Mouse (Mus musculus): Measurements from ENCODE around the gene Dpf1.

Dpf1 gene

GRCm38 (mm10) chr7:29309749-29310148 lies 6.0 kb downstream of the Dpf1 start:
- DNase-seq (ENCODE audit: low spot score in 2 of 2): no peak

- DNase-seq (ENCODE audit: low spot score in 2 of 2): no peak
These were observed 9.3 kb downstream of the Dpf1 start for GRCm38 (mm10) chr7:29313051-29313450.

DNA sequence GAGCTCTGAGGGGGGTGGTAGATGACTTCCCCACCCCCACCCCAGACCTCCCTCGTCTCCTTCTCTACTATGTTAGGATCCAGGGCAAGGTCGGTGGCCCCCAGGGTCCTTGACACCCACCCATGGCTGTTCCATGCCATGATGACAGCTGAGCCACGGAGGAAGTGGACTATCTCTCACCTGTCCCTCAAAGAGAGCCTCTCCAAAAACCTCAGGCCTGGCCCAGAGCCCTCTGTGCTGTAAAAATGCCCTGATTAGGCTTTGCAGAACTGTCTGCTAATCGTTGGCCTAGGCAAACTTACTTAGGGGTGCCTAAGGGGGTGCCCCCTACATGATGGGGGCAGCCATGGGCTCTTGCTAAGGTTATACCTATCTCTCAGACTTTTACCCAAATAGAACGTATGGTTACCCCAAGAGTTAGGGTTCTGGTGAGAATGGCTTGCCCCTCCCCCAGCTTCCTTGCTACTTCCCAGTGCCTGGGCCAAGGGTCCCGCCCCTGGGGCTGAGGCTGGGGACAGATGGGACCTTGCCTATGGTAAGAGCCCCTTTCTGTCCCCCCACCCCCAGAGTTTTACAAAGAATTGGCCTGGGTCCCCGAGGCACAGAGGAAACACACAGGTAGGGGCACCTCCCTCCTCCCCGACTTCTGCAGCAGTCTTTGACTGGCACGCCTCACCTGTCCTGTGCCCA lies 10.0 kb downstream of the Dpf1 start:
- DNase-seq (ENCODE audit: low spot score in 2 of 2): no peak

DNA sequence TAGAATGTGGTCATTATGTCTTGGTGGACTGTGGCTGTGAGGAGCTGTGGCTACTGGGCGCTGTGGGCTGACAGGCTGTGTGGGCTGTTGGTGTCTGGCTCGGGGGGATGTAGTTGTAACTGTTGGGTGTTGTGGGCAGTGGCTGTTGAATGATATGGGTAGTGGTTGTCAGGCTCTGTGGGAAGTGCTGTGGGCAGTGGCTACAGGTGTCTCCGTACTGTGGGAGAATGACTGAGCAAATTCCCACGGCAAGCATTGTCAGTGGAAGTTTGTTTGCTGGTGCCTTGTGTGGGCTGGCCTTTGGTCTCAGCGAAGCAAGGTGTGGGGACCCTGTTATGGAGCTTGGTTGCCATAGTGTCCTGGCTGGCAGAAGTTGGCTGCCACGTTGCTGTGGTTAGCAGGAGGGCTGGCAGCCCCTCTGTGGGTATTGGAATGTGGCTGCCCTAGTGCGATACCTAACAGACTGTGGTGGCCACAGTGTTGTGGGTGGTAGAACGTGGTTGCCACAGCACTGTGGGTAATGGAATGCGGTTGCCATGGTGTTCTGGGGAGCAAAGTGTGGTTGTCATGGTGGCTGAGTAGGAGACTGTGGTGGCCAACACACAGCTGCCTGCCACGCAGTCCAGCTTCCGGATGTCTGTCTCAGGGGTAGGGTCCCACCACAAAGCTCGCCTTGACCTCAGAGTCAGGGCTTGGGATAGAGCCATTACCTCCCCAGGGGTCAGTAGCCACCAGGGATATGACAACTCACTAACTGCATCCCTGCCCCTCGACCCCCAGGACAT lies 11.3 kb downstream of the Dpf1 start:
- no peak for DNase-seq (ENCODE audit: low spot score in 2 of 2)

GRCm38 (mm10) chr7:29316137-29316734 lies 12.5 kb downstream of the Dpf1 start:
- no peak for DNase-seq (ENCODE audit: low spot score in 2 of 2)

DNA sequence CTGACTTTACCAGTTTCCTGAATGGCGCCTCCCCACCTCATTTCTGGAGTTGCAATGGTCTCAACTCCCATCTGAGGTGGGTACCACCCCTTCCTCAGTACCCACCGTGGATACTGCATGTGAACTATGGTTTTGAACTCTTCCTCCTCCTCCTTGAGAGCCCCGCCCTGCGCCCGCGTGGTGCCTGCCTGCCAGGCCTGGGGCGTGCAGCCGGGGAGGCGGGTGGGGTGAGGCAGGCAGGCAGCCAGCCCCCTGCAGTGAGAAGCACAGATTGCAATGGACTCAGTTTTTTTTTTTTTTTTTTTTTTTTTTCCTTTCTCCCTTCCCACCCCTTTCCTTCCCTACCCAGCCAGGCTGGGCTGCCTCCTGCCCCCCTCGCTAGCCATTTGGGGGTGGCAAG lies 13.2 kb downstream of the Dpf1 start:
- DNase-seq (ENCODE audit: low spot score in 2 of 2): no peak

DNA sequence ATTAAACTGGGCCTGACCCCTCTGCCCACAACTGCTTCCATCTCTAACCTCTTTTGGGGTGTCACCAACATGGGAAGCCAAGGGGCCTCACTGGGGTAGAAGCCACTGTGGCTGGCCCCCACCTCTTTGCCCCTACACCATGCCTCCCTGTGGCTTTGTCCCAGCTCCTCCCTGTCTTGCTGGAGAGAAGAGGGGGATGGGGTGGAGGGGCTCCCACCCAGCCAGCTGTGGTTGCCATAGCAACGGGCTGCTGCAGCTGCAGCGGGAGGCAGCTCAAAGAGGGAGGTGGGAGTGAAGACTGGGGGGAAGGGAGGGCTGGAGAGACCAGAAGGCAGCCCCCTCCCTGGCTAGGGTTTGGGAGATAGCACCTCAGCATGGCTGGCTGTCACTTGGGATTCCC lies 13.8 kb downstream of the Dpf1 start:
- DNase-seq (ENCODE audit: low spot score in 2 of 2): no peak

- no peak for DNase-seq (ENCODE audit: low spot score in 2 of 2)
These were observed 14.6 kb downstream of the Dpf1 start for GRCm38 (mm10) chr7:29318115-29318911.

- DNase-seq (ENCODE audit: low spot score in 2 of 2): no peak
These were observed 15.9 kb downstream of the Dpf1 start for GRCm38 (mm10) chr7:29319337-29320307.

- DNase-seq (ENCODE audit: low spot score in 2 of 2): no peak
These were observed 23.3 kb downstream of the Dpf1 start for GRCm38 (mm10) chr7:29327087-29327486.

GRCm38 (mm10) chr7:29328984-29329383 lies 25.2 kb downstream of the Dpf1 start:
- DNase-seq (ENCODE audit: low spot score in 2 of 2): no peak

- no peak for DNase-seq (ENCODE audit: low spot score in 2 of 2)
These were observed 30.4 kb downstream of the Dpf1 start for GRCm38 (mm10) chr7:29334156-29334555.

GRCm38 (mm10) chr7:29335276-29335675 lies 31.5 kb downstream of the Dpf1 start:
- DNase-seq (ENCODE audit: low spot score in 2 of 2): peak in 1 of 2 experiments; percentile 58

DNA sequence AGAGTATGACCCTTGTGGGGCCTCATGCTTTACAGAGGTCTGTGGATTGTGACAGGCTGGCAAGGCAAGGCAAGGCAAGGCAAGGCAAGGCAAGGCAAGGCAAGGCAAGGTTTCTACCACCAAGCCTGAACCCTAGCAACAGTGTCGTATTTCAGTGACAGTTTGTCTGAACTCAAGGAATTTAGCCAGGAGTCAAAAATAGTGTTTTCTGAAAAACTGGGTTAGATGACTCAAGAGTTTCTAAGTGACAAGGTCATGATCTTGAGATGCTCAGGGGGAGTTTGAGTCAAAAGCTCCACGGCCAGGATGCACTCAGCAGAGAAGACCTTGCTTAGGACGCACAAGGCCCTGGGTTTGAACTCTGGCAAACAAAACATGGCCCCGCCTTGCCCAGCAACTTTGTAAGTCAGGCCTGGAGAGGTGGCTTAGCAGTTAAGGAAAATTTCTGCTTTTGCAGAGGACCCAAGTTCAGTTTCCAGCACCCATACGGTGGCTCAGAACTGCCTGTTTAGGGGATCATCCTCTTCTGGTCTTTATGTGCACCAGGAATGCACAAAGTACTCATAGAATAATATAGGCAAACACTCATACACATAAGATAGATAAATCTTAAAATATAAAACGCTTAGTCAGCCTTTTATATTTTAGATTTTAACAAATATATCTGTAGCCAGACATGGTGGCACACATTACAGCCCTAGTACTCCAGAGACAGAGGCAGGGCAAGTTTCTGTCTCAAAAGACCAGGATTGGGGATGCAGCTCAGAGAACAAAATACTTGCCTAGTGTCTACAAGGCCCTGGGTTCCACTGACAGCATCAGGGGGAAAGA lies 32.3 kb downstream of the Dpf1 start:
- DNase-seq (ENCODE audit: low spot score in 2 of 2): no peak

DNA sequence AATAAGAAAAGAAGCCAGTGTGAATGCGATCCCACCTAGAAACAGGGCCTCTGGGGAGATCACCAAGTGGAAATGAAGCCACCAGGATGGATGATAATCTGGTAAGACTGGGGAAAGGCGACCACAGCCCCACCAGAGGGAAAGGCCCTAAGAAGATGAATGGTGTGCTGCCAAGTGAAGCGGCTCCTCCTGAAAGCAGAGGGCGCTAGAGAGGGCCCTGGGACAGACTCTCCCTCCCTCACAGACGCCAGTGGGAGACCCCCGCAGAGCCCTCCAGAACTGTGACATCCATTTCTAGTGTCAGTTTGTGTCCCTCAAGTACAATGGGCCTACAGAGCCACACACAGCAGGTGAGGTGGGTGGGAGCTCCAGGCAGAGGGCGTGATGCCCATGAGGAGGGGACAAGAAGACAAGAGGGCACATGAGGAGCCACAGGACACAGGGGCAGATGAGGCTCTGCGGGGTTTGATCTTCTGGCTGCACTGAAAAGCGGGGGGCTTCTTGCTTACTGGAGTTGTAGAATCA lies 33.1 kb downstream of the Dpf1 start:
- peak in 1 of 2 experiments; percentile 63 for DNase-seq (ENCODE audit: low spot score in 2 of 2)

DNA sequence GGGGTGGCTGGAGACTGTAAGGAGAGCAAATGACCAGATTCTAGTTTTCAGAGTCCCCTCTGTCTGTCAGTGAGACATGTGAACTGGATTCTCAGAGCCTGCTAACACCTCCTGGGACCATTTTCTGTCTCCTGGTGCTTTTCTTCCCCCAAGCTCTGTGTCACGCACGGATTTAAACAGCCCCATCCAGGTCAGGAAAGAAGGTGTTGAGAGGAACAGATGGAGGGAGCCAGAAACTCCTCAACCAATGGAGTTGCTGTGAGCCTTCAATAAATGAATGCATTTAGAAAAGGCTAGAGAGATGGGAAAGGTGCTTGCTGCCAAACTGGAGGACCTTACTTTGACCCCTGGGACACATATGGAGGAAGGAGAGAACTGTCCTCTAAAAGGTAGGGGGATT lies 34.0 kb downstream of the Dpf1 start:
- DNase-seq (ENCODE audit: low spot score in 2 of 2): no peak

DNA sequence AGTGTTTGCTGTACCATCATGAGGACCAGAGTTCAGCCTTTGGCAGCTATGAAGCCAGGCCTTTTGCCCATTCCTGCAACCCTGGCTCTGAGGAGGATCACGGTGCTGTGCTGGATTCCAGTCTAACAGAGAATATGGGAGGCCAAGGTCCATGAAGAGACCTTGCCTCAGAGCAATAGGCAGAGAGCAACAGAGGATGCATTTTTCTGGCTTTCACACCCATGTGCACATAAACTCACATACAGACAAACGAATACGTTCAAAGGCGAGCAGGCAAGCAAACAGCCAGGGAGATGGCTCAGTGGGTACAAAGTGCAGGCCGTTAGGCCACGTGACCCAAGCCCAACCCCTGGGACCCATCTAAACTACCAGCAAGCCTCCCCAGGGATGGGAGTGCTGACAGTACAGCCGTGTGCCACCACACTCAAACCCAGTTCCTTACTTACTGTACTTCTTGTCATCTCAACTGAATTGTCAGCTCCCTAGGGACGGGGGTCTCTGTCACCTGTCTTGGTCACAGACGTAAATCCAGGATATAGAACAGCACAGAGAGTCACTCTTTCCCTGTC lies 34.7 kb downstream of the Dpf1 start:
- DNase-seq (ENCODE audit: low spot score in 2 of 2): peak; percentile 61 to 74

DNA sequence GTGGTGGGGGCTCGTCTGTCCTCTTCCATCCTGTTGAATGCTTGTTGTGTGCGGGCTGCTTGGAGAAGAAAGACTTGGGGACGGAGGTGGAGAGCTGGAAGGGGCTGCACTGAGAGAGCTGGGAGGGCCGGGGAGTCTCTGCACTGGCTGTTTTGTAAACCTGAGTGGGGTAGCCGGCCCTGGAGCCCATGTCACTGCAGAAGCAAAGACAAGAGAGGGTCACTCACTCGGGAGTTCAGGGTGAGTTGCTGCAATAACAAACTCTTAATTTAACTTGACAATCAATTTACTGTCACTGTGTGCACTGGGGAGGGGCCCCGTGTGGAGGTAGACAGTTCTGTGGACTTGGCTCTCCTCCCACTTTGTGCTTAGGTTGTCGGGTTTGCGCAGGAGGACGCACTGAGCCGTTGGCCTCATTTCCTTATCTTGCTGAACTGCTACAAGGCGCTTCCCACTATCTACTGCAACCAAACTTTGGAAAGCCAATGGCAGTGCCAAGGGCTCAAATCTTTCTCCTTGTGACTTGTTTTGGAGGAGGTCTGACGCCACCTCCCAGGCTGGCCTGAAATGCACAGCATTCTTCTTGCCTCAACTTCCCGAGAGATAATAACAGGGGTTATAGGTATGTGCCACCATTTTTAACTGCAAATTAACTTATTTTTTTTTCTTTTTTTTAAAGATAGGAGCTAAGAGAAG lies 35.4 kb downstream of the Dpf1 start:
- DNase-seq (ENCODE audit: low spot score in 2 of 2): peak; percentile 70 to 77

- peak in 1 of 2 experiments; percentile 56 for DNase-seq (ENCODE audit: low spot score in 2 of 2)
These were observed 36.5 kb downstream of the Dpf1 start for GRCm38 (mm10) chr7:29340247-29340646.
